Mouse (Mus musculus) C2C12 (cell line): ENCODE measurements at regions not wholly inside any gene's neighbourhood (a gene's known extent, or its start where the extent isn't known, plus 50 kb on each side); places are given as distances from the start of the nearest gene placed in this dataset.

Source experiments
- H3K27me3 ChIP-seq: one replicate; pipeline ENCODE4 v1.6.1; 2011; ENCODE audit not compliant: control insufficient read depth, insufficient read depth, insufficient read length
- H3K36me3 ChIP-seq: one replicate; pipeline ENCODE4 v1.6.1; 2011; ENCODE audit not compliant: control insufficient read depth, insufficient read depth
- H3K4me3 ChIP-seq: one replicate; pipeline ENCODE4 v1.5.1; 2011; ENCODE audit warnings: mild to moderate bottlenecking, control low read depth; ENCODE audit not compliant: poor library complexity, insufficient read depth, severe bottlenecking
- H3K79me2 ChIP-seq: one replicate; pipeline ENCODE4 v1.6.1; 2011; ENCODE audit not compliant: control insufficient read depth, insufficient read depth
- H3K79me3 ChIP-seq: one replicate; pipeline ENCODE4 v1.6.1; 2011; ENCODE audit warnings: low read depth, control low read depth
- H3ac ChIP-seq: one replicate; pipeline ENCODE3; 2011; ENCODE audit warnings: low read depth; ENCODE audit not compliant: control insufficient read depth, insufficient read length
- CEBPB ChIP-seq: IDR thresholded peaks from one replicate; pipeline ENCODE4 v1.6.1; 2011; ENCODE audit warnings: low read depth, mild to moderate bottlenecking, control low read depth, moderate library complexity
- CTCF ChIP-seq: IDR thresholded peaks from one replicate; pipeline ENCODE4 v1.5.1; 2011; ENCODE audit not compliant: control insufficient read depth, insufficient read depth, insufficient read length
- FOSL1 ChIP-seq: IDR thresholded peaks from one replicate; pipeline ENCODE4 v1.8.0; 2011; ENCODE audit warnings: mild to moderate bottlenecking, low read length; ENCODE audit not compliant: poor library complexity, insufficient read depth, severe bottlenecking
- MAX ChIP-seq: IDR thresholded peaks from one replicate; pipeline ENCODE4 v1.6.1; 2011; ENCODE audit warnings: mild to moderate bottlenecking, control low read depth
- MYOD1 ChIP-seq: IDR thresholded peaks from one replicate; pipeline ENCODE4 v1.6.1; 2011; ENCODE audit warnings: low read depth; ENCODE audit not compliant: control insufficient read depth, insufficient read length
- MYOG ChIP-seq: IDR thresholded peaks from one replicate; pipeline ENCODE4 v1.6.1; 2011; ENCODE audit not compliant: control insufficient read depth, insufficient read length; ENCODE audit errors: extremely low read depth
- USF1 ChIP-seq: IDR thresholded peaks from one replicate; pipeline ENCODE4 v1.6.1; 2011; ENCODE audit warnings: low read depth, mild to moderate bottlenecking, control low read depth, moderate library complexity

DNA sequence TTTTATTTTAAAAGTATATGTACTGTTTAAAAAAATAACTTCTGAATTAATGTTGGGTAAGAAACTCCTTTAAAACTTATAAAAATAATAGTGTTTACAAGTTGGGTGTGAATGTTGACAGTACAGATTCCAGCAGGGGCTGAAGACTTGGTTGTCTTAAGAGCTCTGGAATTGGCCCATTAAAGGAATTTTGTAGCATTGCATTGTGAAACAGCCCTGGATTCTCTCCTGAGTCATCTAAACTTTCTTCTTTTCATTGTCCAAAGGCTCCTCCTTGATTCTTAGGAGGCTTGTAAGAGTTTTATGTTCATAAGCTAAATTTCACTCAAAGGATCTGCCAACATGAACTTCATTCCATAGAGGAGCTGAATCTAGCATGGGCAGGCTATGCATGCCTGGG, 174.7 kb upstream of the Marcks start:
- Histone ChIP-seq H3K27me3 (no peaks in the 10 kb centered on the region), H3ac (no peak overlapping the region), H3K36me3 (no peaks in the 10 kb centered on the region), H3K4me3 (no peak overlapping the region), H3K79me3 (no peaks in the 10 kb centered on the region), H3K79me2 (no peaks in the 10 kb centered on the region)
- TF ChIP-seq MYOD1 (no peak), USF1 (no peak), CTCF (no peak), FOSL1 (no peak), CEBPB (no peak), MYOG (no peak), MAX (no peak)

DNA sequence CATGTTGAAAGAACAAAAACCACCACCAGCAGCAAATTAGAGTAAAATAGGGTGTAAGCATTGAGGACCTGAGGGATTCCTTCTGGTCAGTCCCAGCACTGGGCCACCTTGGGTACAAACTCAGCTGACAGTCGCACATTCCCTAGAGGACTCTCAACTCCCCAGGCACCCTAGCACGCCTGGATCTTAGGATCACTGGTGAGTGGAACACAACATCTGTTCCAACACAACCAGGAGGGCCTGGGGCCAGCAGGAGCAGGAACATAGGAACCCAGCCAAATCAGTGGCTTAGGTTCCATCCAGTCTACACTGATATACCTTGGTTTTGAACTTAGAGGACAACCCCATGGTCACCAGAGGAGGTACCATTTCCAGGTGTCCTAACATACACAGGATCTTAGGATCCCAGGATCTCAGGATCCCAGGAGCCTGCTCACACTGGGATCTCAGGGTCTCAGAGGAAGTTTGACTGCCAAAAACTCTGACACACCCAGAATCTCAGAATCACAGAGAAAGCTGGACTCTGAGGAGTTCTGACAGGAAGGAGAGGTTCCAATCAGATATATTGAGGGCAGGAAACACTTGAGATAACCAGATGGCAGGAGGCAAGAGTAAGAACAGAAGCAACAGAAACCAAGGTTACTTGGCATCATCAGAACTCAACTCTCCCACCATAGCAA, 171.7 kb upstream of the Marcks start:
- no peak overlapping the region for H3K4me3 ChIP-seq
- H3K79me2 ChIP-seq, result no peaks in the 10 kb centered on the region
- no peaks in the 10 kb centered on the region for H3K27me3 ChIP-seq
- H3K36me3 ChIP-seq, result no peaks in the 10 kb centered on the region
- no peak overlapping the region for H3ac ChIP-seq
- H3K79me3 ChIP-seq, result no peaks in the 10 kb centered on the region
- no peak for TF ChIP-seq USF1
- TF ChIP-seq CEBPB, result no peak
- TF ChIP-seq MAX, result no peak
- TF ChIP-seq CTCF, result no peak
- no peak for TF ChIP-seq MYOD1
- no peak for TF ChIP-seq MYOG
- TF ChIP-seq FOSL1, result no peak

DNA sequence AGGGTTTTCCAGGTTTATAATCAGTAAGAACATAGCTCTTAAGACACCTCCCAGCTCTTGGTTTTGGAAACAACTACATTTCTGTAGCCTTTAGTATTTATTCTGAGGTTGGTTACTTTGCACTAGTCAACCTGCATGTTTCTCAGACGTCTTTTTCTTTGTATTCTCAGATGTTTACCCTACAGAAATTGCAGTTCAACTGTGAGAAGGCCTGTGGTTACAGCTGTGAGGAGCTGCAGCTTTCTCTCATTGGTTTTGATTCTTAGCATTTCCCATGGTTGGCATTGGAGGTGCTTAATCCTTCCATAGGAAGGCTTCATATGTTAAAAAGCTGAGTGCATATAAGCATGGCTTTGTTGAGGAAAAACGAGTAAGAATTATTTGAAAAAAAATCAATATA, 165.9 kb upstream of the Marcks start:
- H3K4me3 ChIP-seq, result no peak overlapping the region
- H3ac ChIP-seq, result no peak overlapping the region
- no peaks in the 10 kb centered on the region for H3K79me2 ChIP-seq
- H3K79me3 ChIP-seq, result no peaks in the 10 kb centered on the region
- H3K27me3 ChIP-seq, result no peaks in the 10 kb centered on the region
- TF ChIP-seq CEBPB (no peak), MYOD1 (no peak), USF1 (no peak), FOSL1 (no peak), MYOG (no peak), CTCF (no peak), MAX (no peak)
- no peaks in the 10 kb centered on the region for H3K36me3 ChIP-seq

DNA sequence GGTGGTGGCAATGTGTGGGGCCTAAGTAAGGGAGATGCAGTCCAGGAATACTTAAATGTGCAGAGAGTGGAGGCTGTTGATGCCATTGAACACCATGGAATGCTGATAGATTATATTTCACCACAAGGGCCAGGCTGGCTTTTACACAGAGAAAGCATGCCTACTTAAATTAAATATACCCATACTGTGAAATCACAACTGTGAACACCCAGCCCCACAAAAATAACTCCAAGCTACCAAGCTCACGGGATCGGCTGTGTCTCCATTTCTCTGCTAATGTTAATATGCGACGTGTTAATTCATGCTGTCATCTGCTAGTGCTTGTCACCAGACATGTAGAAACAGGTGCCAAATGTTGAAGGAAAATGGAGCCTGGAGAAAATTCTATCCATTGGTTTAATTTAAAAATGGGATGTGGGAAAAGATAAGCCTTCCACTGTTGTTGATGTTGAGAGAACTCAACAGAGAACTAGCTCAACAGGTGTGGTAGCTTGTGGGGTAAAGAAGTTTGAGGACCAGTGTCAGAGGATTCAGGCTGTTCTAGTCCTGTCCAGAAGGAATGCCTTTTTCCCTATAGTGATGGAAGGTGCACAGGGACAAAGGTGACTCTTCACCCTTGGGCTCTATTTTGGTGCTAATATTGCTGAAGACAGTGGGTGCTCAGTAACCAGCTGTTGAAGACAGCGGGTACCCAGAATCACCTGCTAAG, 161.6 kb upstream of the Marcks start:
- no peak for TF ChIP-seq MYOG
- TF ChIP-seq MAX, result no peak
- no peak for TF ChIP-seq FOSL1
- peak; percentile 45 for TF ChIP-seq MYOD1
- no peaks in the 10 kb centered on the region for H3K79me2 ChIP-seq
- no peaks in the 10 kb centered on the region for H3K79me3 ChIP-seq
- H3K36me3 ChIP-seq, result no peaks in the 10 kb centered on the region
- H3K27me3 ChIP-seq, result no peaks in the 10 kb centered on the region
- no peak overlapping the region for H3ac ChIP-seq
- no peak overlapping the region for H3K4me3 ChIP-seq

DNA sequence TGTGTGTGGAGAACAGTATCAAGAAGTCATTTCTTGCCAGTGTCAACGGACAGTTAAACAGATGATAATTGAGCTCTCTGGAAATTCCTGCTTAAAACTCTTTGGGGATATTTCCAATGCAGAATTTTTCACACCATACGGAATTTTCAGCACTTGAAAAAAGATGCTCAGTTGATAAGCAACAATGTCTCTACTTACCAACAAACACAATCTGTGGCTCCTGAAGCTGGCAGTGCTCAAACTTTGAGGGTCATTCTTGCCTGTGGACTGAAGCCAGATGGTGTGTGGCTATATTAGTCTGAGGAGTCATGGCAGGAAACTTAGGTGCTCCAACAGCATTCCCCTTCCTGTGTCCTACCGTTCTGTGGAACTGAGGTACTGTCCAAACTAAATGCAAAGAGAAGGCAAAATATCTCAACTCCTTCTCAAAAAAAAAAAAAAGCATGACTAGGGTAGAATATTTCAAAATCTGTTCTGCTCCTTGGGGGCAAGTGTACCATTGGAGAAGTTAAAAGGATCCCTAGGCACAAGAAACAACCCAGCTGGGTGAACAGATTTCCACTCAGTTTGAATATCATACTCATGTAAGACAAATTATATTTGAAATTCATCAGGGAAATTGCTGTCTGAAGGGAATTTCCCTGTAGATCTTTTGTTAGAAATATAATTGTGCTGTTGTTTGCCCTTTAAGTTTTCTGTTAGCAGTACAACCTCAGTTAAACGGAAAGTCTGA, 160.1 kb upstream of the Marcks start:
- Histone ChIP-seq H3K36me3 (no peaks in the 10 kb centered on the region), H3ac (no peak overlapping the region), H3K79me3 (no peaks in the 10 kb centered on the region), H3K27me3 (no peaks in the 10 kb centered on the region), H3K4me3 (no peak overlapping the region), H3K79me2 (no peaks in the 10 kb centered on the region)
- TF ChIP-seq CEBPB (no peak), MYOG (no peak), MYOD1 (no peak), CTCF (no peak), USF1 (no peak), FOSL1 (no peak), MAX (no peak)

DNA sequence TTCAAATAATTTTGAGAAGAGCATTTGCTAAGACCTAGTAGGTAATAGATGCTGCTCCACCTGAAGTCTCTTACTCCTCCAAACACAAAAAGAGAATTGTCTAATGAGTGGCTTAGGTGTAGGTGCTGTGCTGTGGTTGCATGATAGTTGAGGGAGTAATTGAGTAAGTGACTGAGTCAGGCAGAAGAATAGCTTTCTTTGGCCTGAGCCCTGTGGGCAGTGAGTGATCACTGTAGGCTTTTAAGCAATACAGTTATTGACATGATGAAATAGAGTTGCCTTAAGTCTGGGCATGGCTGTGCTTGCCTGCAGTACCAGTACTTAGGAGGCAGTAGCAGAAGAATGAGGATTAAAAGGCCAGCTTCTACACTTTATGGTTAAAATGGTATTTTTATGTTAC, 155.5 kb upstream of the Marcks start:
- H3K79me3 ChIP-seq, result no peaks in the 10 kb centered on the region
- TF ChIP-seq CEBPB (no peak), FOSL1 (no peak), MAX (no peak), MYOG (no peak), USF1 (no peak), CTCF (no peak), MYOD1 (no peak)
- H3ac ChIP-seq, result no peak overlapping the region
- no peaks in the 10 kb centered on the region for H3K79me2 ChIP-seq
- H3K4me3 ChIP-seq, result no peak overlapping the region
- H3K27me3 ChIP-seq, result no peaks in the 10 kb centered on the region
- H3K36me3 ChIP-seq, result no peaks in the 10 kb centered on the region
